Mouse (Mus musculus) retina, embryonic 14.5 days (tissue): ENCODE measurements around the gene Usp37.

Experiments
- DNase-seq: peaks from one replicate; pipeline ENCODE4 v3.0.0-alpha.2; 2015; ENCODE audit warnings: low spot score

Usp37 gene

DNA sequence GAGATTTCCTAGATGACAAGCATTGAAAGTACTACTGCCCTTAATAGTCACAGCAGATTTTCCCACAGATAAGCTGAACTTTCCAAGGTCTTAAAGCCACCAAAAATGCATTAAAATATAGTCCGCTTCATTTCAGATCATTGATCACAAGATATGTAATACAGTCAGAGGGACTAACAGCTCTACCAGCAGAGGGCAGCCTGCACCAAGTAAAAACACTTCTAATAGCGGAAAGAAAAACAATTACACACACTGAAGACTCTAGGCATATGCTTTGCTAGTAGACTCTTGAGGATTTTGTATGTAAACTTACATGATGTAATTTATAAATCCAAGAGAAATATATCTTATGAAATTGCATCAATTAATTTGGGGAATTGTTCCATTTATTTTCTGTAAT, 83.8 kb downstream of the Usp37 start:
- DNase-seq: peak; percentile 68

DNA sequence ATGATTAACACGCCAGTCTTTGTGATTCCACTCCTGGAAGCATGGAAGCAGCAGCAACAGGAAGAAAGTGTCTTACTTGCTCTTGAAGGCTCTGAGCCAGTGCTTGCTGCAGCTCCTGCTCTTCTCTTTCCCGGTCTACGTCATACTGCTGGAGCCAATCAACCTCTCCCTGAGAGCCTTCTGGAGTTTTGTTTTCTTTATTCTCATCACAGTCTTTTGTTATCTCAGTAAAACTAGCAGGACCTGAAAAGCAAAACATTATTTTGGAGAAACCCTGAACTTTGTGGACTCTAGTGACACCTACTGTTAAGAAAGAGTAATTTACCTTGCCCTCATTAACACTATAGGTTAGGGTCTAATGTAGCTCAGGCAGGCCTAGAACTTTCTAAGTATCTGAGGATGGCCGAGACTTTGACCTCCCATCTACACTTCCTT, 91.5 kb downstream of the Usp37 start:
- DNase-seq: peak; percentile 70

DNA sequence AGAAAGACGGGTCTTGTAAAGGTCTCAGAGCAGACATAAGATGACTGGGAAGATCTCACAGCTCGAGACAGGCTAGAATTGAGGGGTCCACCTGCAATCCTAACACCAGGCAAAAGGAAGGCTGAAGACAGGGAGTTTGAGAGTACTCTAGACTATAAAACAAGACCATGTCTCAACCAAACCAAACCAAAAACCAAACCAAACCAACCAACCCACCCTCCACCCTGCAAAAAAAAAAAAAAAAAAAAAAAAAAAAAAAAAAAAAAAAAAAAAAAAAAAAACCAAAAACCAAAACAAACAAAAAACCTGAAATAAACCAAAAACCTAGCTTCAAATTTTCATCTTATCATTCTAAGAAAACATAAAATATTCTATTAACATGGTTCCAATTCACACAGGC, 99.5 kb downstream of the Usp37 start:
- no peak for DNase-seq

DNA sequence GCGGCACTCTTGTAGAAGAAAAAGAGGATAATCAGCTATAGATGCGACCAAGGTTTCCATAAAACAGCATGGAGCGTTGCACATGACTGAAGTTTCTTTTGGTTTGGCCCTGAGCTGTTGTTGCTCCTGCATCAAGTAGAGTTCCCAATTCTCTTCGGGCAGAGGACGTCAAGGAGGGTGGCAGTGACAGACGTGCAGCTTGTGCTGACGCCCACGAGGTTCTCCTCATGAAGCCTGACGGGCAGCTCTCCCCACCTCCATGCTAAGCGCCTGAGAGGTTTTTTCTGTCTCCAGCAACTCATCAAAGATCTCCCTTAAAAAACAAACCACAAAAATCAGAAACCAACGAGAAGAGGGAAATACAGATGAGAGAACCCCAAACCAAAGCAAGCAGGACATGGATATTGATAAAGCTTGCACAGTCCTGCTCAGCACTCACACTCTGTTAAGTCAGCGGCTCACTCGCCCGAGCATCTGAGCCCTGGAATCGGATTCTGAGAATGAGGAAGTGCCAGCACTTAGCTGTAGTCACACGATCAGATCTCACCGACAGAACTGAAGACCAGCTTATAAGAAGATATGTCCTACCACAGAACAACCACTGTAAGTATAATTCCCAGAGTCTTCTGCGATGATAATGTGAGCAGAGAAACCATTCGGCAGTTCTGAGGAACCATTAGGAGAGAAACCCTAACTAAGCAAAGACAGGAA, 104.8 kb downstream of the Usp37 start:
- no peak for DNase-seq

DNA sequence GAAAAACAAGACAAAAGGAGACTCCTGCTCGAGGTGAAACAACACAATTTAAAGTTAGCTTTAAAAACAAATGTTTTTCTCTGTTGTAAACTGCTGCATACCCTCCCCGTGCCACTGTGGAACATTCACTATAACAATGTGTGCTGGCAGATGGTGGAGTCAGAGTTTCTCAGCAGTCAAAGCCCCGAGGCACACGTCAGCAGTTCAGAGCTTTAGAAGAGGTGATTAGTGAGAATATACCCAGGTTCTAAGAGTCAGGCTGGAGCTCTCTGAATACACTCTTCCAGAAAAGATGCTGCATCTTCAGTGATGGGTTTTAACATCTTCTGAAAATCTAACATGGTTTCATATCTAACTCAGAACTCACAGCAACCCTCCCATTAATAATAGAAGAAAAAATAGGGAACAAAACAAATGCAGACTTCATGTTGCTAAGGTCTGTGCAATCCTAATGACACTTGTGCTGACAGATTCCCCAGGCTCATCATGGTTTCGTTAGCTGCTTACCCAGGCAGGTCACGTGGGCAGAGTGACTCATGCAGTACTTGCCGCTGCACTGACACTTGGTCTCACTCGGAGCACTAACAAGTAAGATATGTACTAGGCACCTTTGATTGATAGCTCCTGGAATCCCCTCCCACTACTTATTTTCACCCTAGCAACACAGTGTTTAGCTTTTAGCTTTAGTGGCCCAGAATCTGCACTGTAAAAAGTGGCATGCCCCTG, 106.2 kb downstream of the Usp37 start:
- DNase-seq: no peak

DNA sequence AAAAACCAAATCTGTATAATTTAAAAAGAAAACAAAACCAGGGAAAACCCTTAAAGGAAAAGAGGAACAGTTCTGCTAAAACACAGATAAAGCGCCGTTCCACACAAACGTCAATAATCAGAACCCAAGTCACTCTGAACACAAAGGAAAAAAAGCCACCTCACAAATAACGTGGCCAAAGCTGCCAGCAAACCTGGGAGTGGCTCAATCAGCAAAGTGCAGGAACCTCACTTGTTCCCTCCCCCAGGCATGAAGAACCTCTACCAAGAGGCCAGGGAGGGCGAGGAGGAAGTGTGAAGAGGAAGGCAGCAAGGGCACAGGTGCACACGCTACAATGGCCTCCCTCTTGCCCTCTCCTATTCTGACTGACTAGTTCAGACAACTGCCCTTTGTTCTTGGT, 108.5 kb downstream of the Usp37 start:
- DNase-seq: no peak

DNA sequence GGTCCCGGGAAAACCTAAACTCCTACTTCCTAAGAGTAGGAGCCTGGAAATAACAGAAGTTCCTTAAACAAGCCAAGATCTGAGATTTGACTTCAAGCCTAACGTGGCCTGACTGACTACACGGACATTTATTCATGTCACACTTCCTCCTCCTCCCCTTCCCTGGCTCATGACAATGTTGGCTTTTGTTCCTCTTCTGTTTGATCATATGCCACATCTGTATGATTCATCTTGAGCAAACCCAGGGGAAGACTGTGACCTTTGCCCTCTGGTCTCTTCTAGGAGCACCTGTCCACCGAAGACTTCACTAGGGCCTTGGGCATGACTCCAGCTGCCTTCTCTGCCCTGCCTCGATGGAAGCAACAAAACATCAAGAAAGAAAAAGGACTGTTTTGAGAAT, 109.5 kb downstream of the Usp37 start:
- DNase-seq: no peak

DNA sequence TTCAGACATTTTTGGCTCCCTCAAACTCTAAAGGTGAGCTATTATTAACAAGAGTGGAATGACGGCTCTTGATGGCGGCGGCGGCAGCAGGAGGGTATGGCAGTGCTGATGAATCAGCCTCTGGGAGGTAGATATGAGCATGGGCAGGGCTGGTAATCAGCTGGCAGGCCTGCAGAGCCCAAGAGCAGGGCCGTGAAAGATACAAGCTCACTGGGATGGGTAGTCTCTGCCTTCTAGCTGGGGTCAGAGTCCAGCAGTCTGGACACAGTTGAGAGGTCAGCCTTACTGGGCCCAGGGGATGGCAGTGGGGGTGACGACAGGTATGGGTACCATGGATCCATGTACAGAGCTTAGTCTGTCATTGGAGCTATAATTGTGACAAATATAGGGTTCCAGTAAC, 110.9 kb downstream of the Usp37 start:
- DNase-seq: no peak

DNA sequence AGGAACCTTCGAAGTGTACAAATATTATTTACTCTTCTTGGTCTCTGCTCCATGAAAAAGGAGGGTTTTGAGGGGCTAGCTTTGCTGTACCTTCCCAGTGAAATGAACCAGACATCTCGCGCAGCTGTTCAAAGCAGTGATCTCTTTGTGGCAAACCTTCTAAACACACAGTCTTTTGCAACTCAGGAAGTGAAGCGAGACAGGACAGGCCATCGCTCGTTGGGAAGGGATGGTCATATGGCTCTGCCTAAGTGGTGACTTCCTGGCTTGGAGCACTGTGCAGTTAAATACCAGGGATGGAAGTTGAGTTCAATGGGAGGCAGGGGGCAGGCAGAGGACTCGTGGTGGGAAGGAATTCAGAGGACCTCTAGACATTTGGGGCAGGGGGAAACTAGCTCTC, 118.2 kb downstream of the Usp37 start:
- DNase-seq: no peak

DNA sequence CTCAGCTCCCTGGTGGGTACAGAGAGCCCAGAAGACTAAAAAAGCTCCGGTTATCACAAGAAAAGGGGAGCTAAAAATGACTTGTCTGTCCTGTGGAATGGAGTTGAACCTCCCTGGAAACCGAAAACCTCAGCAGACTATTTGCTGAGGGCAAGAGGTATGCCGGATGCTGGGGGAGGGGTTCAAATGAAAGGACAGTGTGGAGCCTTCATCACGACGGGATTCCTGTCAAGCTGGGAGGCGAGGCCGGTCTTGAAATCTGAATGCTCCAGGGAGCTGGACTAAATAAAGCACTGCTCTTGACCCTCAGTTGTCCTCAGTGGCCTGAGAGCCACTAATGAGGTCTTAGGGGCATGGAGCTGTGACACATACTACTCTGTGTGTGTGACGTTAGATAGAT, 120.9 kb downstream of the Usp37 start:
- peak; percentile 10 for DNase-seq

DNA sequence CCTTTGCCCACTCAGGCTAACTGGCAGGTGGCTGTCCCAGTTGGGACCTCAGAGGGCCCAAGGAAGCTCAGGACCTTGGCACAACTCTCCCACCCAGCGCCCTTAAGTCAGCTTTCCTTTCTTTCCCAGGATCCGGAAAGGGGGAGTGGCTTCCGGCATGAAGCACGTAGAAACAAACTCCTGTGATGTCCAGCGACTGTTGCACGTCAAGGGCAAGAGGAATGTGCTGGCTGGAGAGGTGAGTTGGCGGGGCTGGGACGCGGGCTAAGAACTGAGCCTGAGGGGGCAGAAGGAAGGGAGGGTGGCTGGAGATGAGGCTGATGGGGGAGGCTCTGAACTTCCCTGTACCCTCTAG, 124.7 kb downstream of the Usp37 start:
- no peak for DNase-seq

DNA sequence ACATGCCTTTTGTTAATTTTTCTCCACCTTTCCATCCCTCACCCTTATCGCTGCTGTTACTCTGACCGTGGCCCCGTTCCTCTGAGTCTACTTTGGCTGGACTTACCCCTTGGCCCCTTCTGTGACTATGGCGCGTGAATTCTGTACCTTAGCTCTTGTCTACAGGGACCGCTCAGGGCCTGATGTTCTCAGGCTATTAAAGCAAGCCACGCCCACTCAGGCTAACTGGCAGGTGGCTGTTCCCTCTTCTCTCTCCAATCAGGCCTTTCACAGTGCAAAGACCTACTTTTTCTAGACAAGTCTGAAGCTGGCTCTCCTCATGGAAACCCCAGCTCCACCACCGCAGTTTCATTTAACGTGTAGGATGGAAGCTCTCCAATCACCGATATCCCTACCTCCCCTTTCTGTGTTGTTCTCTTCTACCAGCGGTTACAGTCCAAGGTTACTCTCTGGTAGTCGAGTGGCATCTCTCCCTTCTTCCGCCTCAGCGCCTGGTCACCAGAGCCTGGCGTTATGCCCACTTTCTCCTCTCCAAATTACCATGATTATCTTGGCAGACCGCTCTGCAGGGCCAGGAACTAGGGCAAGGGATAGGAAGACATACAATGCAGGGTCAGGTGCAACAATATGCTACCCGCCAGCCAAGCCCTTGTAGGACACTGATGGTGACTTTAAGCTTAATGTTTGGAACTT, 125.2 kb downstream of the Usp37 start:
- DNase-seq: peak; percentile 33

DNA sequence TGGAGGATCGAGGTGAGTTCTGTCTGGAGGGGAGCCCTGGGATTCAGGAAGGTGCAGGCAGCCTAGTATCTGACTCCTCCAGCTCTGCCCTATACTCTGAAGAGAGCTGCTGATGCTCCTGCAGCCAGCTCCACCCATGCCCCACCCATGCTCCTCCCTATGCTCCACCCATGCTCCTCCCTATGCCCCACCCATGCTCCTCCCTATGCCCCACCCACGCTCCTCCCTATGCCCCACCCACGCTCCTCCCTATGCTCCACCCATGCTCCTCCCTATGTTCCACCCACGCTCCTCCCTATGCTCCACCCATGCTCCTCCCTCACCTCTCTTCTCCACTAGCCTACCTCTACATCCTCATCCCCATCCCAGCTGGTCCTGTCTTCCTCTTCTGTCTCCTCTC, 128.9 kb downstream of the Usp37 start:
- DNase-seq: peak; percentile 27

DNA sequence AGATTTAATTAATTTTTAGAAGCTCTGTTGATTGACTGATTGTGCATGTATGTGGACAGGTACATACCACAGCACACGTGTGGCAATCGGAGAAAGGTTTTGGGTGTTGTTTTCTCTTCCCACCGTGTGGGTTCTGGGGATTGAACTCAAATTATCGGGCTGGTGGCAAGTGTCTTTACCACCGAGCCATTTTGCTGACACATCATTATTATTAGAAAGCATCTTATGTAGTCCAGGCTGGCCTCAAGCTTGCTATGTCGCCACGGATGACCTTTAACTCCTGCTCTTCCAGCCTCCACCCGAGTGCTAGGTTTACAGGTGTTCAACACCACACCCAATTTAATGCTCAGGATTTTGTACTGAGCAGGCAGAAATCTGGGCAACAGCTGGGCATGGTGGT, 131.4 kb downstream of the Usp37 start:
- no peak for DNase-seq

DNA sequence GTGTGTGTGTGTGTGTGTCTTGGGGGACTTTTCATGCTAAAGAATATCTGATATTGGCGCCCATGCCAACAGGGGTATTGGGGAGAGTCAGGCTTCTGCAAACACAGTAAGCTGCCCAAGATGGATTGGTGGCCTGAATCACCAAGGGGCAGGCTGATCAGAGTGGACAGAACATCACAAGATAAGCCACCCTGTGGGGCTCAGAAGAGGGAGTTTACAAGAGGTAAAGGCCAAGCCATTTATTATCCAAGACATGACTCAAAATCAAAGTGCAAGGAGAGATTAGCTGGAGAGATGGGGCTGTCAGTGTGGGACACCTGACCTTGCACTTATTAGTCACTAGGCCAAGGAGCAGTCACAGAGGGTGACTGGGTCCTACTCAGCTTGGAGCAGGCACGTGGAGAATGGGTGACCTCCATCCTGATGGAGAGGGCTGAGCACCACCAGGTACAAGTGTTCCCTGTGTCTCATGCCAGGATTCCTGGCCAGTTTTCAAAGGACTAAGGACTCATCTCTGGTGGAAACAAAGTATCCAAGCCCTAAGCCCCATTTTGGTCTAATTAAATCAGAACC, 132.2 kb downstream of the Usp37 start:
- no peak for DNase-seq

DNA sequence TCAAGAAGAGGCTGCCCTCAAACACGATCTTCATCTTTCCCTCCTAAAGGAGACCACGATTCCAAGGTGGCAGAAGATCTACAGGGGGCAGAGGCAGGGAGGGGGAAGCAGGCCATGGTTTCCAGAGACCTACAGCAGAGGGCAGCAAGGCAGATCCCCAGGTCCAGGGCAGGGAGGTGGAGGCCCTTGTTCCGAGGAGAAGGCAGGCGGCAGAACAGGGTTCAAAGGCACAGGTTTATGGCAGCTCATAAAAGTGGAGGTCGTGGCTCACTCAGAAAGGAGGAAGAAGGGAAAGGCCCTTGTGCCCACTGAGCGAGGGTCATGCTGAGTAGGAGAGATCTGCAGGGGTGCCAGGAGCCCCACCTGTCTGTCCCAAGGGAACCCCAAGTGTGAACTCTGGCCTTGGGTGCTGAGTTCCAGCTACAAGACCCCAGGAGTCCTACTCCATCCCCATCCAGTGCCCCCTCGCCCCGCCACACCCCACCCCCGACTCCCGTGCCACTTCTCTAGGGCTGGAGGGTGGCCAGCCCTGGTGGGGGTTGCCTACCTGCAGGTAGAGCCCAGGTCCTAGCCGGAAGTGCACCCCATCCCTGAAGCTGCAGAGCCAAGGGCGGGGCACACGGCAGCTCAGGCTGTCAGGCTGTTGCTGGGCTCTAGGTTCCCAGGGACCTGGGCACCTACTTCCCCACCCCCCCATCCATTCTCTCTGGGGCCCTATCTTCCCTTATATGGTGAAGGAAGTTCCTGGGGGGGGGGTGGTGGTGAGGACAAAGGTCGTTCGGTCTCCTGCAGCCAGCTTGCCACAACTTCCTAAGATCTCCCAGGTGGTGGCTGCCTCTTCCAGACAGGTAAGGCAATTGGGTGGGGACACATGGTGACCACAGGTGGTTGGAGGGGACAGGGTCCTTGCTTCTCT, 135.2 kb downstream of the Usp37 start, which contains the start of gene Vil1:
Gene Vil1 (plus strand): TSS at position 788 of the 916 bp plus-strand sequence.
- no peak for DNase-seq

DNA sequence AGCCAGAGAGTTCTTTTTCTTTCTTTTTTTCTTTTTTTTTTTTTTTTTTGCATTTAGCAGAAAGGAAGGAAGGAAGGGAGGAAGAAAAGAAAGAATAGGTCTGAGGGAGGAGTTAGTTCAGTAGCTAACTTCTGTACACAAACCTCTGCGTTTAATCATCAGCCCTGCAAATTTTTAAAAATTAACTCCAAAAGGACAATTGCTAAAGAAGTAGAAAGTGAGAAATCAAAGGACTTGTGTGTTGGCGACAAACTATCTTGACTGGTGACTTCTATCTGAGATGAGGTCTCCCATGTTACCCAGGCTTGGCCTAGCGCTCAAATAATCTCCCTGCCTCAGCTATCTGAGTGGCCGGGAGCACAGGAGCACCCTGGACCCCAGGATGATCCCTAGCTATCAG, 139.9 kb downstream of the Usp37 start:
- no peak for DNase-seq

DNA sequence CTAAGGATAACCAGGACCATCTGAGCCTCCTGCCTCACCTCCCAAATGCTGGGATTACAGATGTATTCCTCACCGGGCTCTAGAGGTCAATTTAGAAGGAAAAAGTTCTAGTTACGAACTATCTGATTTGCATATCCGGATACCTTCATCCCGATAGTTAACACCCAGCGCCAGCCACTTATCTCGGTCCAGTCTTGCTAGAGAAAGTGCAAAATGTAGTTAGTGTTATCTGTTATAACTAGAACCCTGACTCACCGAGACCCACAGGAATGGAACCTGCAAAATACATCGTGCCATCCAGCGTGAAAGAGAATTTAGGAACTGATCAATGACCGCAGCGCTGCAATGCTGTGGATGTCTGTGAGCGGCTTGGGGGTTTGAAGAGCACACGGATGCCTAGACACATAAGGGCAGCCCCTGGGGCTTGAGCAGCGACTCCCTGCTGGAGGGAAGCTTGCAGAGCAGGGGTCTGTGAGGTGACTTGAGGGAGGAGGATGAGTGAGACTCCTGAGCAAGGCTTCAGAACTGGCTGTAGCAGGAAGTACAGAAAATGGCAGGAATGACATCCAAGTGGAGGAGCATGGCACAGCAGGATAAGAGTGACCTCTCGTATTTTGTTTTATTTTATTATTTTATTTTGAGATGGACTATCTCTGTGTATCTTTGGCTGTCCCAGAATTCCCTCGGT, 142.9 kb downstream of the Usp37 start:
- DNase-seq: no peak

DNA sequence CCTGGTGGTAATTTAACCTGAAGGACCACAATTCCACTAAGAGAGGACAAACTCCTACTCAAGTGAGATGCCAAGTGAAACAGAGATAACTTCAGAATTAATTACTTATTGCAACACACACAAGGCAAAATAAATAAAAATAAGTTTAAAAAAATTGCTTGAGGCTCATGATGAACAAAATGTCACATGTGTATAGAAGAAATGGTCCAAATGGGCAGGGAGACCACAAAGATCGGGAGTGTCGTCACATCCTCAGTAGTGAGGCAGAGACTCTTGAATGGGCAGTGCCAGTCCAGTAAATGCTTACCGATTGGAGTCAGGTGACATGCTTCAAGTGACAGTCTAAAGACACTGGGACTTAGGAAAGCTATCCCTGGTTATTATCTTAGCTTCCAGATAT, 143.6 kb downstream of the Usp37 start:
- DNase-seq: no peak

DNA sequence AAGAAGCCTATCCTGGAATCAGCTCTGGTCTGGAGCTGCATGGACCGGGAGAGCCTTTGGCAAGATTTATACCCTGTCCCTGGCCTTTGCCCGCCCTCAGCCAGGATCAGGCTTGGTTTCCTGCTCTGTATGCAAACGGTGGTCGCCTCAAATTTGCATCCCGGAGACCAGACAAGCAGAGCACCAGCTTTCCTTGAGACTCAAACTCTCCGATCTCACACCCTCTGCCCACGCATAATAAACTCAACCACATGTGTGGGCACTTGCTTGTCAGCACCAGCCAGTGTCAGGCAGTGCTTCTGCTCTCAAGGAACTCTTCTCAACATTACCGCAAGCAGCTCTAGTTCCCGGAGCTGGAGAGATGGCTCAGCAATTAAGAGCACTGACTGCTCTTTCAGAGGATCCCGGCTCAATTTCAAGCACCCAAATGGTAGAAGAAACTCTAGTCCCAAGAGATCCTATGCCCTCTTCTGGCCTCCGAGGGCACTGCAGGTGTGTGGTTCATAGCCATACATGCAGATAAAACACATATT, 146.1 kb downstream of the Usp37 start:
- peak; percentile 81 for DNase-seq
